Mouse (Mus musculus): ENCODE results near the gene Slc25a43. TPM values are rescaled to one million over a fixed set of nuclear protein-coding genes. Genes with fewer than 3 reads are reported as not detected.

The Slc25a43 gene
- polyA plus RNA-seq, 1 experiment, result 0.44 TPM

DNA sequence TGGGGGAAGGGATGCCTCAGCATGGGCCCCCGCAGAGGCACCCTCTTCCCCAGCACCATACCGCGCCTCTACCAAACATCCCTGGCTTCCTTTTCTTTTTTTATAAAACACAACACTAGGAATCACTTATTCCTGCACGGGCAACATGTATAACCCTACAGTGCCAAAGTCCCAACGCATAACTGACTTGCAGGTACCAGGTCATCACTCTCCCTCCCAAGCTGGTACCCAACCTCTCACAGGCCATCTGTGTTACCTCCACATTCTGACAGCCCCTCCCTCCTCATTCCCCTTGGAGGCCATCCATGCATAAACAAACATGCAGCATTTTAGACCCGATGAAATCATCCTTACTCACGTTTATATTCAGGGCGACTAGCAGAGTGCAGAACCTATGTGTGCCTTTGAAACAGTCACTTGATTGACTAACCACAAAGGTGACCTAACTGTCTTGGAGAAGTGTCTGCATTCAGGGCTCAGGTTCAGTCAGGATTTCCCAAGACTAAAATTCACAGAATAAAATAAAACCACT, 73.0 kb downstream of the Slc25a43 start:
- Histone ChIP-seq H3K4me1 (ENCODE audit: control insufficient read depth, insufficient read depth, low read length) (no peaks in the 10 kb centered on the region), H3K27ac (ENCODE audit: insufficient read depth, low read length) (no peak overlapping the region)

DNA sequence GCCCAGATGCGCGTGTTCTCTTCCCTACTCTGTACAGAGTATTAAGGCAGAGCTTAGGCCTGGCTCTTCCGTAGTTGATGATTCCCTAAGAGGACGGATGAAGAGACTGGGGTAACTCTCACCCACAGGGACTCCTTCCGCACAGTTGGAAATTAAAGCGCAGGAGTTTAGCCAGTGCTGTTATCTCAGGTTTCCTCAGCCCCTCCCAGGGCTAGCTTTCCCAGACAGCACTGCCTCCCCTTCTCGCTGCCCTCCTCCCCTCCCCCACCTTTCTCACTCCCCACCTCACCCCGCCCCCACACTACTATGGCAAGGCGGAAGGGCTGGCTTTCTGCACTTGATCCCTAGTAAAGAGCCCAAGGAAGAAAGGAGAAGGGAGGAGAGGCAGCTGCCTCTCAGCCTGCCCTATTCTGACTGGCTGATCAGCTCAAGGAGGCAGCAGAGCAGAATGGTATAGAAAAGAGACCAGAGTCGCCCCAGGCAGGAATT, 73.5 kb downstream of the Slc25a43 start:
- no peak for TF ChIP-seq CTCF (IDR thresholded peaks at IDR 0.05; ENCODE audit: extremely low read depth, insufficient read depth, low read length)
- no peak for TF ChIP-seq POLR2A (IDR thresholded peaks at IDR 0.05; ENCODE audit: extremely low read depth, insufficient read depth, low read length)
- Histone ChIP-seq H3K27ac (ENCODE audit: insufficient read depth, low read length) (no peak overlapping the region), H3K4me3 (ENCODE audit: insufficient read depth, low read length) (no peak overlapping the region), H3K4me1 (ENCODE audit: control insufficient read depth, insufficient read depth, low read length) (no peaks in the 10 kb centered on the region)

More for the DNA sequence above, 73.0 kb downstream of the Slc25a43 start:
- TF ChIP-seq POLR2A (IDR thresholded peaks at IDR 0.05; ENCODE audit: extremely low read depth, insufficient read depth, low read length) (no peak), CTCF (IDR thresholded peaks at IDR 0.05; ENCODE audit: extremely low read depth, insufficient read depth, low read length) (no peak)
- no peak overlapping the region for H3K4me3 ChIP-seq (ENCODE audit: insufficient read depth, low read length)

DNA sequence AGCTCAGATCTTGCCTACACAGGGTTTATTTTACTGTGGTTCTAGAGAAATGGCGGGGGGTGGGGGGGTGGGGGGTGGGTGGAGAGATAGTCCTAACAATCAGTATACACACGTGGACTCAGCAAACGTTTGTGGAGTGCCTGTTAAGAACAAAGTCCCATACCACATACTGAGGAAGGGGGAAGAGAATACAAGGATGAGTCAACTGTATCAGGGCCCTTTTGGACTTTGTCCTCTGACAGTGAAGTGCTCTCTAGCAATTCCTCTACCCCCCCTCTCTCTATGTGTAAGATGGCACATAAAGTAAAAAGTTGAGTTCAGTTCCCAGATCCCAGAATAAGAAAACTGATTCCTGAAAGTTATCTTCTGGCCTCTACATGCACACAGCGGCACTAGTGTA, 76.1 kb downstream of the Slc25a43 start:
- TF ChIP-seq CTCF (IDR thresholded peaks at IDR 0.05; ENCODE audit: extremely low read depth, insufficient read depth, low read length) (no peak), POLR2A (IDR thresholded peaks at IDR 0.05; ENCODE audit: extremely low read depth, insufficient read depth, low read length) (no peak)
- no peak overlapping the region for H3K27ac ChIP-seq (ENCODE audit: insufficient read depth, low read length)
- no peaks in the 10 kb centered on the region for H3K4me1 ChIP-seq (ENCODE audit: control insufficient read depth, insufficient read depth, low read length)
- no peak overlapping the region for H3K4me3 ChIP-seq (ENCODE audit: insufficient read depth, low read length)

DNA sequence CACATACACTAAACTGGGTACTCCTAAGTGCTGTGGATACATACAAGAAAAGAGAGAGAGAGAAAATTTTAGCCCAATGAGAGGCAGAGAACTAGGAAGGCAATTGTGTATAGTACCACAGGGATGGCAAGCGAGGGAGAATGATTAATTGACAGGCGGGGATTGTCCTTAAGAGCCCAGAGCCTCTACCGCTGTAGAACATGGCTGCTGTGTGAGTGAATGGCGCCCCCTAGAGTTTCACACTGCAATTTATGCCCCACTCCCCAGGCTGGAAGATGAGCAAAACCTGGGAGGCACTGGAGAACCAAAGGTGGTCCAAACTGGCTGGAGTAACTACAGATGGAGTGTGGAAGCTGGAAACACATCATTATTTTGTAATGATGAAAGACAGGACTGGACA, 76.7 kb downstream of the Slc25a43 start:
- Histone ChIP-seq H3K4me3 (ENCODE audit: insufficient read depth, low read length) (no peak overlapping the region), H3K27ac (ENCODE audit: insufficient read depth, low read length) (no peak overlapping the region), H3K4me1 (ENCODE audit: control insufficient read depth, insufficient read depth, low read length) (no peaks in the 10 kb centered on the region)
- TF ChIP-seq POLR2A (IDR thresholded peaks at IDR 0.05; ENCODE audit: extremely low read depth, insufficient read depth, low read length), result no peak
- peak; percentile 55 for TF ChIP-seq CTCF (IDR thresholded peaks at IDR 0.05; ENCODE audit: extremely low read depth, insufficient read depth, low read length)

DNA sequence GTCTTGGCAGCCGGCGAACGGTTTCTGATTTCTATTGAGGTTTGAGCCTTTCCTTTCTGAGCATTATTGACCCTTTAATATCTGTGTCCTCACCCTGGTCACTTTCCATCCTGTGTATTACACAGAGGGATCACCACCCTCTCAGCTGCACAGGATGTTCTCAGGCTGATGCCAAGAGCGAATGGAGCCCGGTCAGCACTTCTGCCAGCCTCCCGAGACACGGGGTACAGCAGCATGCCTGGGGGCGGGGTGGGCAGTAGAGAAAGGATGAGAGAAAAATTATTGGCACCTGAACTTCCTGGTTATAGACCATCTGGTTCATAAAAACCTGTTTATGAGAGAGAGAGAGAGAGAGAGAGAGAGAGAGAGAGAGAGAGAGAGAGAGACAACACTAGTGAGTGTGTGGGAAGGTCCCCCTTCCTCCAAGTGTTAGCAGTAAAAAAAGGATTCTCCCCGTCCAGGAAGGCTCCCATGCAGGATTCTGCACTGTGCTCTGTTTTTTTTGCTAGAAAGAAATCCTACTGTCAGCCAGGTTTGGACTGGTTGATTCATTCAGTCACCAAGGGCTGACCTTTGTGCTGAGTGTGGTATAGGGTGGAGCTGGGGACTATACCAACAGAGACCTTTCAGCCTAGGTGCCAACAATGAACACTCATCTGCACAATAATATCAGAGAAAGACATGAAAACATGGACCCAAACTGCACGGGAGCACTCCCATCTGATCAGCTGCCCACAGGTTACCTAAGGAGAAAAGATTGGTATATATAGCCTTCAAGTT, 80.7 kb downstream of the Slc25a43 start:
- TF ChIP-seq POLR2A (IDR thresholded peaks at IDR 0.05; ENCODE audit: extremely low read depth, insufficient read depth, low read length) (no peak), CTCF (IDR thresholded peaks at IDR 0.05; ENCODE audit: extremely low read depth, insufficient read depth, low read length) (no peak)

DNA sequence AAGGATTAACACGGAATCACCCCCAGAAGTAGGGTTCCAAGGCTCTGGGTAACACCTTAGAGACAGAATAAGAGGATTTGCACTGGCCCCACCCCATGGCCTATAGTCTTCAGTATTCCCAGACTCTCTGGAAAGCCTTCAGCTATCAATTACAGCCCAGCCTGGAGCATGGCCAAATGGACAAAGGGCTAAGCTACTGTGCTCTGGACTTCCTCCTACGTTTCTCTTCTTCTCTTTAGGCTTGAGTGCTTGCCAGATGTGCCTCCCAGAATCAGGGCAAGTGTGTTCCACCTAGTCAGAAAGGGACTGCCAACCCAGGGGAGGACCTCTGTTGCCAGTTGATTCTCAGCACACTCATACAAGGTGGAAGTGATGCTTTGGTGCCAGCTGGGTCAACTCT, 81.6 kb downstream of the Slc25a43 start:
- Histone ChIP-seq H3K4me3 (ENCODE audit: insufficient read depth, low read length) (no peak overlapping the region), H3K27ac (ENCODE audit: insufficient read depth, low read length) (no peak overlapping the region), H3K4me1 (ENCODE audit: control insufficient read depth, insufficient read depth, low read length) (no peaks in the 10 kb centered on the region)
- TF ChIP-seq POLR2A (IDR thresholded peaks at IDR 0.05; ENCODE audit: extremely low read depth, insufficient read depth, low read length), result no peak
- TF ChIP-seq CTCF (IDR thresholded peaks at IDR 0.05; ENCODE audit: extremely low read depth, insufficient read depth, low read length), result no peak

More for the DNA sequence above, 80.7 kb downstream of the Slc25a43 start:
- Histone ChIP-seq H3K4me3 (ENCODE audit: insufficient read depth, low read length) (no peak overlapping the region), H3K4me1 (ENCODE audit: control insufficient read depth, insufficient read depth, low read length) (no peaks in the 10 kb centered on the region), H3K27ac (ENCODE audit: insufficient read depth, low read length) (no peak overlapping the region)

Other genes with a start within 250 kb of the Slc25a43 start
- 209 and 234 TPM in 2 replicates for gene Pgrmc1, start 145.5 kb upstream of the Slc25a43 start, polyA plus RNA-seq (2012; rRNA removed)
- gene Akap17b, start 98.3 kb upstream of the Slc25a43 start, polyA plus RNA-seq (2012; rRNA removed), result 9.5 and 10.7 TPM in 2 replicates
- 418 and 428 TPM in 2 replicates for gene Slc25a5, start 52.0 kb downstream of the Slc25a43 start, polyA plus RNA-seq (2012; rRNA removed)
- 41.1 and 44.7 TPM in 2 replicates for gene Ube2a, start 130.2 kb downstream of the Slc25a43 start, polyA plus RNA-seq (2012; rRNA removed)
- 23.2 and 26.0 TPM in 2 replicates for gene C330007P06Rik, start 130.5 kb downstream of the Slc25a43 start, polyA plus RNA-seq (2012; rRNA removed)
- gene Nkrf, start 159.2 kb downstream of the Slc25a43 start, polyA plus RNA-seq (2012; rRNA removed), result 16.5 and 16.7 TPM in 2 replicates
- 58.4 and 60.1 TPM in 2 replicates for gene Sept6, start 248.1 kb downstream of the Slc25a43 start, polyA plus RNA-seq (2012; rRNA removed)

Data from cortical plate, adult 2 months (tissue).